Mouse (Mus musculus) neural tube, embryonic 14.5 days (tissue): Measurements from ENCODE around the gene Vamp8. TPM values are rescaled to one million over a fixed set of nuclear protein-coding genes. Genes with fewer than 3 reads are reported as not detected.

Source experiments
- ATAC-seq: fragments of 200-750 bp; cut with Nextera tagmentation; 2 replicates; pipeline ENCODE4 v1.8.0; 2017; ENCODE audit warnings: low read depth, mild to moderate bottlenecking, moderate TSS enrichment, moderate library complexity
- H3K27ac ChIP-seq: fragments of 300-500 bp; sonication (generic); 2 replicates; pipeline ENCODE4 v1.5.1; 2014; ENCODE audit warnings: low read depth, mild to moderate bottlenecking, control low read depth, low read length, moderate library complexity, mixed read lengths
- H3K27me3 ChIP-seq: fragments of 300-500 bp; sonication (generic); 2 replicates; pipeline ENCODE4 v1.6.1; 2014; ENCODE audit warnings: low read length; ENCODE audit not compliant: control insufficient read depth, insufficient read depth
- H3K36me3 ChIP-seq: fragments of 300-500 bp; sonication (generic); 2 replicates; pipeline ENCODE4 v1.6.1; 2014; ENCODE audit warnings: low read length, mixed read lengths; ENCODE audit not compliant: control insufficient read depth, insufficient read depth
- H3K4me1 ChIP-seq: fragments of 300-500 bp; sonication (generic); 2 replicates; pipeline ENCODE4 v1.6.1; 2014; ENCODE audit warnings: low read length; ENCODE audit not compliant: control insufficient read depth, insufficient read depth
- H3K4me2 ChIP-seq: fragments of 300-500 bp; sonication (generic); 2 replicates; pipeline ENCODE4 v1.6.1; 2014; ENCODE audit warnings: mild to moderate bottlenecking, low read depth, low read length, control low read depth
- H3K4me3 ChIP-seq: fragments of 300-500 bp; sonication (generic); 2 replicates; pipeline ENCODE4 v1.5.1; 2014; ENCODE audit warnings: low read depth, low read length, control low read depth, mixed read lengths
- H3K9ac ChIP-seq: fragments of 300-500 bp; sonication (generic); replicated peaks from 2 replicates; pipeline ENCODE4 v1.6.1; 2014; ENCODE audit warnings: low read depth, mild to moderate bottlenecking, control low read depth, low read length, mixed read lengths
- H3K9me3 ChIP-seq: fragments of 300-500 bp; sonication (generic); 2 replicates; pipeline ENCODE4 v1.6.1; 2016; ENCODE audit warnings: low read length; ENCODE audit not compliant: control insufficient read depth
- WGBS: fragments of 180-500 bp; shearing (Covaris S2); extraction: QIAGEN DNeasy Blood & Tissue Kit; methylation state at CpG from one replicate; pipeline ENCODE4 v1.1.7; 2014; 5-methylcytosine and 5-hydroxymethylcytosine counted together
- polyA plus RNA-seq: library from polyadenylated mRNA; unstranded; fragments of >200 nt; fragmentation: Nextera tagmentation; extraction: Ambion mirVana; gene quantifications from 2 replicates; pipeline ENCODE4 v1.2.1, GENCODE M21; 2014

Vamp8 gene
- polyA plus RNA-seq, 1 experiment from 2014 or later, result 7.9 TPM

- H3K27me3 ChIP-seq, result no peaks in the 10 kb centered on the region
- H3K9ac ChIP-seq, result no peak overlapping the region
- H3K4me2 ChIP-seq, result no peak overlapping the region
- WGBS, result 27% methylated on average over 8 of the region's 8 CpGs
- no peaks in the 10 kb centered on the region for H3K9me3 ChIP-seq
- ATAC-seq, result peak; percentile 89
- no peaks in the 10 kb centered on the region for H3K4me1 ChIP-seq
- H3K36me3 ChIP-seq, result peaks cover 60% of the 10 kb centered on the region
- H3K4me3 ChIP-seq, result no peak overlapping the region
- H3K27ac ChIP-seq, result no peak overlapping the region
These were observed 37.5 kb upstream of the Vamp8 start for GRCm38 (mm10) chr6:72428036-72428435.

GRCm38 (mm10) chr6:72425646-72426045, 35.1 kb upstream of the Vamp8 start:
- Histone ChIP-seq H3K9ac (no peak overlapping the region), H3K4me3 (no peak overlapping the region), H3K36me3 (peaks cover 49% of the 10 kb centered on the region), H3K4me2 (no peak overlapping the region), H3K4me1 (no peaks in the 10 kb centered on the region), H3K27ac (no peak overlapping the region), H3K9me3 (no peaks in the 10 kb centered on the region), H3K27me3 (no peaks in the 10 kb centered on the region)
- ATAC-seq, result no peak
- WGBS, result 94% methylated on average over 11 of the region's 11 CpGs

GRCm38 (mm10) chr6:72420901-72421300, 30.4 kb upstream of the Vamp8 start:
- no peak for ATAC-seq

GRCm38 (mm10) chr6:72419806-72420205, 29.3 kb upstream of the Vamp8 start:
- peaks cover 31% of the 10 kb centered on the region for H3K36me3 ChIP-seq
- H3K9ac ChIP-seq, result no peak overlapping the region
- H3K27ac ChIP-seq, result no peak overlapping the region
- no peak overlapping the region for H3K4me3 ChIP-seq
- no peak overlapping the region for H3K4me2 ChIP-seq
- H3K27me3 ChIP-seq, result no peaks in the 10 kb centered on the region
- H3K9me3 ChIP-seq, result no peaks in the 10 kb centered on the region
- 81% methylated on average over 1 of the region's 1 CpGs for WGBS
- H3K4me1 ChIP-seq, result peaks cover 5% of the 10 kb centered on the region
- ATAC-seq, result no peak

More at GRCm38 (mm10) chr6:72420901-72421300, 30.4 kb upstream of the Vamp8 start:
- Histone ChIP-seq H3K4me3 (no peak overlapping the region), H3K4me2 (no peak overlapping the region), H3K4me1 (no peaks in the 10 kb centered on the region), H3K9ac (no peak overlapping the region), H3K36me3 (peaks cover 39% of the 10 kb centered on the region), H3K27me3 (no peaks in the 10 kb centered on the region), H3K9me3 (no peaks in the 10 kb centered on the region), H3K27ac (no peak overlapping the region)
- 96% methylated on average over 10 of the region's 10 CpGs for WGBS

GRCm38 (mm10) chr6:72418279-72418678, 27.8 kb upstream of the Vamp8 start:
- Histone ChIP-seq H3K9ac (no peak overlapping the region), H3K4me2 (no peak overlapping the region), H3K9me3 (no peaks in the 10 kb centered on the region), H3K36me3 (peaks cover 23% of the 10 kb centered on the region; the same call in 1 of the 2 replicates), H3K27me3 (no peaks in the 10 kb centered on the region), H3K27ac (no peak overlapping the region), H3K4me3 (no peak overlapping the region), H3K4me1 (peaks cover 8% of the 10 kb centered on the region)
- ATAC-seq, result no peak
- 96% methylated on average over 4 of the region's 4 CpGs for WGBS

- Histone ChIP-seq H3K9ac (no peak overlapping the region), H3K36me3 (peaks cover 14% of the 10 kb centered on the region; the same call in 1 of the 2 replicates), H3K4me3 (no peak overlapping the region), H3K9me3 (no peaks in the 10 kb centered on the region), H3K27ac (no peak overlapping the region), H3K4me2 (no peak overlapping the region), H3K27me3 (no peaks in the 10 kb centered on the region), H3K4me1 (peaks cover 8% of the 10 kb centered on the region)
- ATAC-seq, result no peak
- 89% methylated on average over 7 of the region's 7 CpGs for WGBS
These were observed 25.7 kb upstream of the Vamp8 start for GRCm38 (mm10) chr6:72415964-72416772.

- WGBS, result 87% methylated on average over 5 of the region's 5 CpGs
- no peak overlapping the region for H3K9ac ChIP-seq
- H3K27me3 ChIP-seq, result no peaks in the 10 kb centered on the region
These were observed 24.7 kb upstream of the Vamp8 start for GRCm38 (mm10) chr6:72415181-72415580.

GRCm38 (mm10) chr6:72414076-72414756, 23.7 kb upstream of the Vamp8 start, which contains the start of gene Ggcx:
Gene Ggcx (plus strand): TSS chr6:72414308.
- WGBS, result 2% methylated on average over 33 of the region's 33 CpGs
- peak within 1 kb of the TSS; percentile 46 for H3K4me3 ChIP-seq
- H3K9ac ChIP-seq, result peak within 1 kb of the TSS; percentile 66
- no peaks in the 10 kb centered on the region for H3K9me3 ChIP-seq
- ATAC-seq, result peak; percentile 96
- no peaks in the 10 kb centered on the region for H3K27me3 ChIP-seq
- peaks cover 10% of the 10 kb centered on the region; the same call in 1 of the 2 replicates for H3K36me3 ChIP-seq
- 0 out of 2 replicates have a peak within 1 kb of the TSS, but pooled peaks have one; percentile 8 for H3K27ac ChIP-seq
- peaks cover 8% of the 10 kb centered on the region for H3K4me1 ChIP-seq
- peak within 1 kb of the TSS; percentile 88 for H3K4me2 ChIP-seq

More at GRCm38 (mm10) chr6:72415181-72415580, 24.7 kb upstream of the Vamp8 start:
- H3K4me1 ChIP-seq, result peaks cover 8% of the 10 kb centered on the region
- no peaks in the 10 kb centered on the region for H3K9me3 ChIP-seq
- H3K36me3 ChIP-seq, result peaks cover 14% of the 10 kb centered on the region; the same call in 1 of the 2 replicates
- H3K4me2 ChIP-seq, result peak overlapping the region; percentile 88
- ATAC-seq, result no peak
- H3K4me3 ChIP-seq, result peak overlapping the region; percentile 46; the same call in 1 of the 2 replicates
- no peak overlapping the region for H3K27ac ChIP-seq

- H3K4me1 ChIP-seq, result peaks cover 8% of the 10 kb centered on the region
- no peak for ATAC-seq
- H3K27me3 ChIP-seq, result no peaks in the 10 kb centered on the region
These were observed 20.0 kb upstream of the Vamp8 start for GRCm38 (mm10) chr6:72410518-72410917.

More at GRCm38 (mm10) chr6:72410518-72410917, 20.0 kb upstream of the Vamp8 start:
- no peak overlapping the region for H3K4me3 ChIP-seq
- H3K9ac ChIP-seq, result no peak overlapping the region
- H3K9me3 ChIP-seq, result no peaks in the 10 kb centered on the region
- H3K27ac ChIP-seq, result no peak overlapping the region
- no peaks in the 10 kb centered on the region for H3K36me3 ChIP-seq
- no peak overlapping the region for H3K4me2 ChIP-seq
- WGBS, result 81% methylated on average over 7 of the region's 7 CpGs
